Mouse (Mus musculus) small intestine, adult 2 months (tissue): ENCODE measurements around the gene Hapln1.

Source experiments
- CTCF ChIP-seq: fragments of 200-500 bp; IDR thresholded peaks from 2 replicates; pipeline ENCODE4 v1.5.1; 2012; ENCODE audit warnings: low read depth, mild to moderate bottlenecking, control low read depth, inconsistent platforms, low read length, moderate library complexity, mixed read lengths; ENCODE audit not compliant: insufficient replicate concordance, insufficient read length; ENCODE audit errors: extremely low read depth
- POLR2A ChIP-seq: fragments of 200-500 bp; IDR thresholded peaks from 2 replicates; pipeline ENCODE4 v1.6.1; 2012; ENCODE audit warnings: low read depth, mild to moderate bottlenecking, control low read depth, inconsistent platforms, low read length, moderate library complexity

DNA sequence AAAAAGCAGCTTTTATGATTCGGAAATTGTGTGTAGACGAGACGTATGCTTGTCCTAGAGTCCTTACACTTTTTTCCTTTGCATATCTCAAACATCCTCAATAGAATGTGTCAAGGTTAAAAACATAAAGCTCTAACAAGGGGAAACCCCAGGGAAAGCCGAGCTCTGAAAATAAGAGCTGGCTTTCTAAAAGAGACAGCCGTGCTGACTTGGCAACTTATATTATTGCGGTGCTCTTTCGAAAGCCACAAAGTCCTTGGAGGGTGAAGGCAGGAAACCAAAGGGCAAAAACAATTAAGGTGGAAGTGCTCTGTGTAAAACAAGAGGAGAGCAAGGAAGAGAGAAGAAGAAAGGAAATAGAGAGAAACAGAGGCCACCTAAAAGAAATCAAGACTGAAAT, 60.9 kb downstream of the Hapln1 start:
- TF ChIP-seq POLR2A (no peak), CTCF (no peak)
